Mouse (Mus musculus): Measurements from ENCODE around the gene Slc9a7. TPM values are rescaled to one million over a fixed set of nuclear protein-coding genes. Genes with fewer than 3 reads are reported as not detected.

Gene Slc9a7
- polyA plus RNA-seq, 1 experiment = 0.20 TPM

- H3K9me3 ChIP-seq = peaks cover 22% of the 10 kb centered on the region
- TF ChIP-seq GATA1 (IDR thresholded peaks at IDR 0.05; ENCODE audit: borderline replicate concordance, low read length) (no peak), FLI1 (IDR thresholded peaks at IDR 0.05; ENCODE audit: low read length) (no peak)
- peaks cover 52% of the 10 kb centered on the region for H3K27me3 ChIP-seq (replicated peaks)
- H3K36me3 ChIP-seq (replicated peaks; ENCODE audit: low read length) = no peaks in the 10 kb centered on the region
- H3K4me1 ChIP-seq = peaks cover 21% of the 10 kb centered on the region
- no peak overlapping the region for H3K4me3 ChIP-seq (replicated peaks)
These were observed 229.7 kb downstream of the Slc9a7 start for GRCm38 (mm10) chrX:20061764-20062480.

GRCm38 (mm10) chrX:20060769-20061315 is 230.8 kb downstream of the Slc9a7 start:
- H3K4me3 ChIP-seq (replicated peaks) = peak overlapping the region; percentile 87
- peaks cover 21% of the 10 kb centered on the region for H3K4me1 ChIP-seq
- H3K9me3 ChIP-seq = peaks cover 22% of the 10 kb centered on the region
- H3K27me3 ChIP-seq (replicated peaks) = peaks cover 55% of the 10 kb centered on the region
- no peaks in the 10 kb centered on the region for H3K36me3 ChIP-seq (replicated peaks; ENCODE audit: low read length)
- no peak for TF ChIP-seq GATA1 (IDR thresholded peaks at IDR 0.05; ENCODE audit: borderline replicate concordance, low read length)
- no peak for TF ChIP-seq FLI1 (IDR thresholded peaks at IDR 0.05; ENCODE audit: low read length)

GRCm38 (mm10) chrX:20060096-20060768 is 231.4 kb downstream of the Slc9a7 start:
- H3K4me3 ChIP-seq (replicated peaks) = peak overlapping the region; percentile 87
- peaks cover 21% of the 10 kb centered on the region for H3K4me1 ChIP-seq
- H3K27me3 ChIP-seq (replicated peaks) = peaks cover 58% of the 10 kb centered on the region
- peaks cover 22% of the 10 kb centered on the region for H3K9me3 ChIP-seq
- H3K36me3 ChIP-seq (replicated peaks; ENCODE audit: low read length) = no peaks in the 10 kb centered on the region
- TF ChIP-seq GATA1 (IDR thresholded peaks at IDR 0.05; ENCODE audit: borderline replicate concordance, low read length) (no peak), FLI1 (IDR thresholded peaks at IDR 0.05; ENCODE audit: low read length) (no peak)

- TF ChIP-seq GATA1 (IDR thresholded peaks at IDR 0.05; ENCODE audit: borderline replicate concordance, low read length) = no peak
- H3K4me3 ChIP-seq (replicated peaks) = peak within 1 kb of the TSS; percentile 87
These were observed 232.1 kb downstream of the Slc9a7 start, which contains the start of gene Chst7 for GRCm38 (mm10) chrX:20059381-20059971. Gene Chst7 (plus strand): TSS chrX:20059560.

More at GRCm38 (mm10) chrX:20059381-20059971, 232.1 kb downstream of the Slc9a7 start, which contains the start of gene Chst7:
- no peaks in the 10 kb centered on the region for H3K36me3 ChIP-seq (replicated peaks; ENCODE audit: low read length)
- H3K9me3 ChIP-seq = peaks cover 22% of the 10 kb centered on the region
- H3K4me1 ChIP-seq = peaks cover 21% of the 10 kb centered on the region
- H3K27me3 ChIP-seq (replicated peaks) = peaks cover 58% of the 10 kb centered on the region

Other genes starting within 250 kb of the Slc9a7 start
- gene Chst7, start 232.2 kb downstream of the Slc9a7 start, polyA plus RNA-seq (2012; ENCODE audit: insufficient read depth, low replicate concordance) = not detected in 2 replicates
- 3.1 TPM in 1 of 2 replicates, not detected in the other for gene Rp2, start 72.7 kb upstream of the Slc9a7 start, polyA plus RNA-seq (2012; ENCODE audit: insufficient read depth, low replicate concordance)
- 0.26 TPM in 1 of 2 replicates, not detected in the other for gene Jade3, start 133.9 kb upstream of the Slc9a7 start, polyA plus RNA-seq (2012; ENCODE audit: insufficient read depth, low replicate concordance)

Measured in megakaryocyte, embryonic 14.5 days (primary cell).